Mouse (Mus musculus) cerebellum, postnatal 36 days (tissue): Measurements from ENCODE around the gene Mug1.
"Not testable (repeated sequence)": the region's sequence is repeated elsewhere in the genome, so short reads cannot be mapped to it uniquely, and the experiment has no call there.

ENCODE experiments used
- DNase-seq, 2 experiments: peaks; one replicate each; pipeline ENCODE4 v3.0.0; 2021 to 2022; ENCODE audit warnings: mixed read lengths in 2 of 2

Gene Mug1

DNA sequence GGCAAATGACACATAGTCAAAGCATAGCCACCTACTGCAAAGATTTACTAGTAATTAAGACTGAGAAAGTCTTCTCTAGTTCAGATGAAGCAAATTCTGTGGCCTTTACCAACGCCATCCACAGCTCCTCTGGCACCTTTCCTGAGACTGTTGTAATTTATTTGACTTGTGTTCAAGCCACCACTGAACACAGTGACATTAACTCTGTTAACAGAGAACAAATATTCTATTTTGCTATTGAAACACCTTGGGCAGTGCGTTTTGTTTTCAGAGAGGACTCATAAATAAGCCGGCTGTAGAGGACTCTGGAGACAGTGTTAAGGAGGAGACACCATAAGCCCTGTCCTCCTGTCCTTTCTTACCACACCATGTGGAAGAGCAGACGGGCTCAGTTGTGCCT is at the start of gene Mug1:
TSS of gene Mug1 (plus strand) at position 271 of the 400 bp plus-strand sequence.
- DNase-seq, result not testable (repeated sequence)

DNA sequence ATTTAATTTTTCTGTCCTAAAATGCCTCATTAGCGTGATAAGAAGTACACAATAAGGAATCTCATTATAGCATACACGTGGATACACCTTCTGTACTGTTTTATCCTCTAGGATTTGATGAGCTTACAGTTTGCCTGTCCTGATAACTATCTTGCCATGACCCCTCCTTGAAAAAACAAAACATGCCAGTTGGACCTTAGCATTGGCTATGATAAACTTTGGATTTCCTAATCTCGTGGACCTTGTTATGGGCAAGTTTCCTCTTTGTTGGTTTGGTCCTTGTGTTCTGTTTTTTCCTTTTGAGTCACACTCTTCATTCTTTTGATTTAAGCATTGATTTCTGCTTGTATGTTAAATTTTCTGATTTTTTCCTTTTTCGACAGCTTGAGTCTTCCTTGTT is 10.3 kb upstream of the Mug1 start:
- no peak for DNase-seq

- DNase-seq, result no peak
Measured at GRCm38 (mm10) chr6:121836361-121836760, 2.0 kb upstream of the Mug1 start.

DNA sequence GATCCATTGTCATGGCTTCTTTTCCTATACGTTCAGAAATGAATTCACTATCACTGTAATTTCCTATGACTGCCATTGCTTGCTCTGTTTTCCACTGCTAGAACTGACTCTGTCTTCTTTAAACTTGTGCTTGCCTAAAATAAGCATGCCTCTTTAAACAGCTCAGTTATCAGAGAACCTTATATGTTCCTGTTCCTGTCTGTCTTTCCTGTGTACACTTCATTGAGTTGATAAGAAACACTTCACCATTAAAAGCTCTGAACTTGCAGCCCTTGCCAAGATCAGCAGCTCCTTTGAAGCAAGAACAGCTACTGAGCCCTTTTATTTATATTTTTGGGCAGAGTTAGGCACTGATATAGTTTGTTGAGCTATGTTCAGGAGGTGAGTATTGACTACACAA is 10.0 kb downstream of the Mug1 start:
- DNase-seq, result no peak
